Mouse (Mus musculus): ENCODE results near the gene Plekhn1. TPM values are rescaled to one million over a fixed set of nuclear protein-coding genes. Genes with fewer than 3 reads are reported as not detected.

The Plekhn1 gene
- polyA plus RNA-seq (2014; fragmentation: Illumina TruSeq; extraction: RNeasy Lipid Tissue Mini Kit (QIAGEN cat#74804)) = 1.7 TPM

DNA sequence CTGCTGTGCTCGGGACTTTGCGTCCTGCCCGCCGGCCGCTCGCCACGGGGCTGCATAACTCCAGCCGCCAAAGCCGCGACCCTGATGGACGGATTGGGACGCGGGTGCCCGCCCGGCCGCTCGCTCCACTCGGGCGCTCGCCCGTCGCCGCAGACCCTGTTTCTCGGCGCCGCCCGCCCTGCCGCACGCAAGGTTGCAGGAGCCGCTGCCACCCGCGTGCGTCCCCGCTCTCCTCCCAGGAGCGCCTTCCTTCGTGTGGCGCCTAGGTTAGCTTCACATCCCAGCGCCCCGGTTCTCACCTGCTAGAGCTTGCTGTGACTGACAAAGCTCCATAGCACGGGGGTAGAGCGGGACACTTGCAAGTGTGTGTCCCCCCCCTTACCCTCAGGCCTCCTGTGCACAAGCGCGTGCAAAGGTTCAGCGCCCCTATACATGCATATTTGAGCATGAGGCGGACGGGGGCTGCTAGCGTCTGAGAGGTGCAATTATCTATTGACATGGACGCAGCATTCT, at the start of gene Plekhn1:
Gene Plekhn1 (minus strand): TSS at position 157 of the 513 bp plus-strand sequence.

DNA sequence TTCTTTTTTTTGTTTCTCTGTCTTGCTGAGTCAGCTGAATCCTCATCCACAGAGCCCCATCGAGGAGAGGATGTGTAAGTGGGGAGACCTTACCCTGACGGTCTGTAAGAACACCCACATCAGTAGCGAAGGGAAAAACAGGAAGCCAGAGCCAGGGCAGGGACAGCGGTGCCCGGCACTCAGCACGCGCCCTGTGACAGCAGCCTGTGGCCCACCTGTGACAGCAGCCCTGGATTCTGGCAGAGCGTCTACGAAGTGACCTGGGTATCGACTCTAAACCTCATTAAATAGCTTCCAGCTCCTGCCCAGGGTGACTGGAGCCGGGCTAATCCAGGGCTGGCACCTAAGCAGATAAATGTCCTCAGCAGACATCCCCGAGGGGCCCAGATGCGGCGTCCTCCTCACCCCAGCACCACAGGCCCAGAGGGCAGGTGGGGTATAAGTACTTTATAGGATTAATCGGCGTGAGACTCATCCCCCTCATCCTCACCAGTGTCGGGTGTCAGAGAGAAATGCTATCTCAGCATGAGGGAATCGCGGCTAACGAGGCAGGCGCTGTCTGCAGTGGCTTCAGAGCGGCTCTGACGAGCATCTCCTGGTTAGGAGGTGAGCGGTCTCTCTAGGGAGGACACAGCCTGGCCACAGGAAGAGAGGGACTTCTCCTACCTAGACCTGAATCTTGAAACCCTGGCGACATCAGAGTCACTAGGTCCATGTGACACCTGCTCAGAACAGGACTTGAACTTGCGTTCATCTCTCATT, 20.6 kb upstream of the Plekhn1 start, which contains the start of gene Samd11:
Gene Samd11 (minus strand): TSS at position 580 of the 762 bp plus-strand sequence.

DNA sequence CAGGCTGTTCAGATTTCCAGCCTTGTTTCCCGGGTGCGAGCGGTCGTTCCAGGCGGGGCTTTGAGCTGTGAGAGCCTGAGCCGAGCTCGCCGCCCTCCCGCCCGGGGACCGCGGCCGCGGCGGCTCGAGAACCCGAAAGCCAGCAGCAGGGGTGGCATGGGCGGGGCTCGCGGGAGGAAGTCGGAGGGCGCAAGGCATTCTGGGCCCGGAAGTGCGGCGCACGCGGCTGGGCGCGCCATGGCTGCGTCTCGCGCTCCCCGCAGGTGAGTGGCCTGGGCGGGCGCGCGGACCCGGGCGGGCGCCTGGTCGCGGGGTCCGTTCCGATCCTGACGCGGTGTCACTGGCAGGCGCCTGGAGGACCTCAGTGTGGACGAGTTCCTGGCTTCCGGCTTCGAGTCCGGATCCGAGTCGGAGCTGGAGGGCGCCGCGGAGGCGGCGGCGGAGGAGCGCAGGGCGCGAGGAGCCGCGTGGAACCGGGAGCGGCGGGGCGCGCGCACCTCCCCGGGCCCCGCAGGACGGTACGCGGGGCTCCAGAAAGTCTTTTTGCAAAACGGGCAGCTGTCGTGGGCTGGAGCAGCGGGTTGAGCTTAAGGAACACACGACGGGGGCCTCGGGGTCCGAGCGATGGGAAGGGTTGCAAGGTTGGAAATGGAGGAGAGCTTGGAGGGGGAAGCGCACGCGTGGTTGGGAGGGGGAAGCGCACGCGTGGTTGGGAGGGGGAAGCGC, 1.3 kb upstream of the Plekhn1 start, which contains the start of gene Noc2l:
Gene Noc2l (plus strand): TSS at position 203 of the 726 bp plus-strand sequence.

DNA sequence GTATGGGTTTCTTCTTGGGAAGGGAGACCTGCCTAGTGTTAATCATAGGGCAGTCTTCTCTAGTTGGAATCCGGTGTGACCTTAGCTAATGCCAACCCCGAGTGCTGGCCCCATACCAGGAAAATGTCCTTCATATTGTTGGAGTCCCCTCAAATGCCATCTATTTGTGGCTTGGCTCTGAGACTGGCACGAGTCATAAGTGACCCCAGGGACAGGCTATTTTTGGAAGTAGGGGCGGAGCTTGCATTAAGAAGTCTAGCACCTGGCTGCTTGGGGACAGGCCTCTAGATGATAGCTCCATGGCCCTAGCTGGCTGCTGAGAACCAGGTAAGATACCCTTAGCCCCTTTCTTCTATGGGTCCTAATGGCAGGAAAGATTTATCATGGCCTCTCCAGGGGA, 19.0 kb downstream of the Plekhn1 start, which contains the start of gene Perm1:
Gene Perm1 (plus strand): TSS at position 220 of the 400 bp plus-strand sequence.

DNA sequence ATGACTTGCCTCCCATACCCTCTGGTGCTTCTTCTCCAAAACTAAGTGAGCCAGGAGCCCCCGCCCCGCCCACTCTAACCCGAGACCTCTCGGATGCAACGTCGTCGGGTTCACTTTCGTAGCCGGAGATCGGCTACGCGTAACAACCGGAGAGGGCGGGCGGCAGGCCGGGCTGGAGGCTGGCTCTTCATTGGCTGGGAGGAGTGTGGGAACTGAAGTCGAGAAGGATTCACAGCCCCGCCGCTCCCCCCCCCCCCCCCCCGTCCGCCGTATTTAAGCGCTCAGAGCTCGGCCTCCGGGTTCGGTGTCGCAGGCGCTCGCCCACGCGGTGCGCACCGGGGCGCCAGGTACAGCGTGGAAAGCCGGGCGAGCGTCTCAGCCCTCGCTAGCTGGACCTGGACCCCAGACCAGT, 31.6 kb downstream of the Plekhn1 start, which contains the start of gene AW011738:
Gene AW011738 (plus strand): TSS at position 304 of the 412 bp plus-strand sequence.

DNA sequence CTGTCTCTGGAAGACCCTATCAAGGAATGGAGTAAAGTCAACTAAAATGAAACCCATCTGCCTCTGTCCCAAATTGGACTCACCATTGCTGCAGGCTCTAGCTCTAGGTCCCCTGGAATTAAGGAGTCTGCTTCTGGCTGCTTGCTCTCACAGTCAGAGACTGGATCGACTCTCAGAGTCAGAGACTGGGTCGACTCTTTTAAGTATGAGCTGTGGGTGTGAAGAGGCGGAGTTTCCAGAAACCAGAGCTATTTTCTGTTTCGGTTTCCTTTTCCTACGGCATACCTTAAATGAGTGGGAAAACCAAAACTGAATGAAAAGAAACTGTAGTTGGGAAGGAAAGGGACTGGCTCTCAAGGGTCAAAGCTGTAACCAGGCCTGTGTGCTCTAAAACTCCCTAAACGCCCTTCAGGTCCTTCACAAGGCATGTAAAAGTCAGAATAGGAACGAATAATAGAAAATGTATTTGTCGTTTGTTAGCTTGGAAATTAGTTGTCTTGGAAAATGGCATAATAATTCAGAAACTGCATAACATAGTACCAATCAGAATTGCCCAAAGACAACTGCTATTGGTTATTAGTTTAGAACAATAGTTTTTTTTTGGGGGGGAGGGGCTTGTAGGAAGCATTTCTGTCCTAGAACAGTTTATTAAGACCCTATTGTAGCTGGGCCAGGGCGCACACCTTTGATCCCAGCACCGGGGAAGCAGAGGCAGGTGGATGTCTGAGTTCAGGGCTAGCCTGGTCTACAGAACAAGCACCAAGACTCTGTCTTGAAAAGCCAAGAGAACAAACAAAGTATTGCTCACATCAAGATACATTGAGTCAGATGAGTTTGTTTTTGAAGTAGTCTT, 33.8 kb downstream of the Plekhn1 start, which contains the start of gene Isg15:
Gene Isg15 (minus strand): TSS at position 196 of the 853 bp plus-strand sequence.

DNA sequence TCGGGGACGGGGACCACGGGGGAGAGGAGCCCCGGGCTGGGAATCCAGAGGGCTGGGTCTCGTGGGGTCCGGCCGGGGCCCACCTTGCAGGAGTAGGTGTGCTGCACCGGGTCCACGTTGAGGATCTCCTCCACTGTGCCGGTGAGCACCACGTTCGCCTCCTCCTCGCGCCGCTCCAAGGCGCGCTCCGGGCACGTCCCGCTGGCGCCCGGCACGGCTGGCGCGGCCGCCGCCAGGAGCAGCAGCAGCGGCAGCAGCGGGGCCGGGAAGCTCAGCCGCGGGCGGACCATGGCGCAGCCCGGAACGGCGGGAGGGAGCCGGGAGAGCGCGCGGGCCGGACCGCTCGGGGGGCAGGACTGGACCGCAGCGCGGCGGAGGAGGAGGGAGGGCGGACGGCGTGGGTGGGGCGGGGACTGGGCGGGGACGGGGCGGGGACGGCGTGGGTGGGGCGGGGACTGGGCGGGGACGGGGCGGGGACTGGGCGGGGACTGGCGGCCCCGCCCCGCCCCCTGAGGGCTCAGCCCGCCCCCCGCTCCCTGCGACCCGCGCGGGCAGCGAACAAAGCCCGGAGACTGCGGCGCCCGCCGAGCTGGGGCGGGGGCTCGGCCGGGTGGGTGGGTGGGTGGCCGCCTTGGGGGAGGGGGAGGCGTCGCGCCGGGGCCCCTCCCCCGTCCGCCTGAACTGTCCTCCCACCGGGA, 37.4 kb downstream of the Plekhn1 start, which contains the start of gene Agrn:
Gene Agrn (minus strand): TSS at position 358 of the 698 bp plus-strand sequence.

Other genes starting within 250 kb of the Plekhn1 start
- gene B3galt6, start 242.2 kb downstream of the Plekhn1 start, polyA plus RNA-seq (2014; fragmentation: Illumina TruSeq; extraction: RNeasy Lipid Tissue Mini Kit (QIAGEN cat#74804)) = 12.3 TPM
- 181 TPM for gene Sdf4, start 242.0 kb downstream of the Plekhn1 start, polyA plus RNA-seq (2014; fragmentation: Illumina TruSeq; extraction: RNeasy Lipid Tissue Mini Kit (QIAGEN cat#74804))
- not detected for gene Tnfrsf4, start 221.0 kb downstream of the Plekhn1 start, polyA plus RNA-seq (2014; fragmentation: Illumina TruSeq; extraction: RNeasy Lipid Tissue Mini Kit (QIAGEN cat#74804))
- gene Tnfrsf18, start 208.7 kb downstream of the Plekhn1 start, polyA plus RNA-seq (2014; fragmentation: Illumina TruSeq; extraction: RNeasy Lipid Tissue Mini Kit (QIAGEN cat#74804)) = not detected
- not detected for gene Ttll10, start 175.4 kb downstream of the Plekhn1 start, polyA plus RNA-seq (2014; fragmentation: Illumina TruSeq; extraction: RNeasy Lipid Tissue Mini Kit (QIAGEN cat#74804))
- gene 9430015G10Rik, start 124.9 kb downstream of the Plekhn1 start, polyA plus RNA-seq (2014; fragmentation: Illumina TruSeq; extraction: RNeasy Lipid Tissue Mini Kit (QIAGEN cat#74804)) = 2.7 TPM
- gene Rnf223, start 104.3 kb downstream of the Plekhn1 start, polyA plus RNA-seq (2014; fragmentation: Illumina TruSeq; extraction: RNeasy Lipid Tissue Mini Kit (QIAGEN cat#74804)) = not detected
- gene Agrn, start 37.4 kb downstream of the Plekhn1 start, polyA plus RNA-seq (2014; fragmentation: Illumina TruSeq; extraction: RNeasy Lipid Tissue Mini Kit (QIAGEN cat#74804)) = 10.2 TPM
- not detected for gene Isg15, start 34.0 kb downstream of the Plekhn1 start, polyA plus RNA-seq (2014; fragmentation: Illumina TruSeq; extraction: RNeasy Lipid Tissue Mini Kit (QIAGEN cat#74804))
- 0.83 TPM for gene AW011738, start 31.6 kb downstream of the Plekhn1 start, polyA plus RNA-seq (2014; fragmentation: Illumina TruSeq; extraction: RNeasy Lipid Tissue Mini Kit (QIAGEN cat#74804))
- not detected for gene Perm1, start 19.0 kb downstream of the Plekhn1 start, polyA plus RNA-seq (2014; fragmentation: Illumina TruSeq; extraction: RNeasy Lipid Tissue Mini Kit (QIAGEN cat#74804))
- gene Noc2l, start 1.2 kb upstream of the Plekhn1 start, polyA plus RNA-seq (2014; fragmentation: Illumina TruSeq; extraction: RNeasy Lipid Tissue Mini Kit (QIAGEN cat#74804)) = 8.8 TPM
- gene Samd11, start 20.8 kb upstream of the Plekhn1 start, polyA plus RNA-seq (2014; fragmentation: Illumina TruSeq; extraction: RNeasy Lipid Tissue Mini Kit (QIAGEN cat#74804)) = not detected
- not detected for gene Vmn2r-ps159, start 96.2 kb upstream of the Plekhn1 start, polyA plus RNA-seq (2014; fragmentation: Illumina TruSeq; extraction: RNeasy Lipid Tissue Mini Kit (QIAGEN cat#74804))

Measured in ovary, adult 10 weeks (tissue).